Mouse (Mus musculus): ENCODE results near the gene Xlr5a.
A peak's percentile ranks its signal among the peaks of the same experiment; 100 is the strongest.
"Not testable (repeated sequence)": the region's sequence is repeated elsewhere in the genome, so short reads cannot be mapped to it uniquely, and the experiment has no call there.

The Xlr5a gene

DNA sequence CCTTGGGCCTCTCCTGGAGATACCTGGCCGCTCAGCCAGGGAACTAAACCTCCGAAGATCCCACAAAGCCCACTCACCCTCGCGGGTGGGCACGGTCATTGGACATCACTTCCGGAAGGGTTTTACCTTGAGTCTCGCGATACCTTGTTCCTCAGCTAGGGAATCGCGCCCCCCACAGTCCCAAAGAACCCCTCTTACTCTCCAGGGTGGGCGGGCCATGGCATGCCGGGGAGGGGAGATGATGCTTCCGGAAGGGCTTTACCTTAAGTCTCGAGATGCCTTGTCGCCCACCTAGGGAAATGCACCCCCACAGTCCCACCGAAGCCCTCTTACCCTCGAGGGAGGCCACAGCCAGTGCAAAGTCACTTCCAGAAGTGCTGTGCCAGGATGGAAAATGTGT lies at the start of gene Xlr5a, which contains the start of gene Xlr5c:
Gene Xlr5a, minus strand, starts transcription at position 101 of the 400 bp plus-strand sequence.
Gene Xlr5c, minus strand, starts transcription at position 101 of the 400 bp plus-strand sequence.
- not testable (repeated sequence) for DNase-seq

DNA sequence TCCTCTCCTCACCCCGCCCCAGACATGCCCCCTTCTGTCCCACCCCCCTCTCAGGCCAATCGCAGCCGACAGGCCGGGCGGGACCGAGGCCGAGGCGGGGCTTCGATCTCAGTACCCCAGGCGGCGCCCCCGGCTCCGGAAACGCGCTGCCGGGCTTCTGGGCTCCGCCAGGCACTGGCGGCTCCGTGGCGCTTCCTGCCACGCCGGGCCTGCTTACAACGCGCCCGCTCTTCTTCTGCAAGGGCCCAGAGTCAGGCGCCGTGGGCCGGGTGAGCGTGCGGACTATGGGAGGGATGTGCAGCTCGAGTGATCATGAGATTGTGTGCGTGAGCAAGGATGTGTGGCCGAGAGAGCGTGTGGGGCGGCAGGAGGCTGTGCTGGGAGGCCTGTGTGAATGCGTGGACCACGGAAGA lies 49.7 kb upstream of the Xlr5a start, which contains the start of gene Zfp275:
Gene Zfp275, plus strand, starts transcription at position 139 of the 413 bp plus-strand sequence.
- peak; percentile 85 for DNase-seq

DNA sequence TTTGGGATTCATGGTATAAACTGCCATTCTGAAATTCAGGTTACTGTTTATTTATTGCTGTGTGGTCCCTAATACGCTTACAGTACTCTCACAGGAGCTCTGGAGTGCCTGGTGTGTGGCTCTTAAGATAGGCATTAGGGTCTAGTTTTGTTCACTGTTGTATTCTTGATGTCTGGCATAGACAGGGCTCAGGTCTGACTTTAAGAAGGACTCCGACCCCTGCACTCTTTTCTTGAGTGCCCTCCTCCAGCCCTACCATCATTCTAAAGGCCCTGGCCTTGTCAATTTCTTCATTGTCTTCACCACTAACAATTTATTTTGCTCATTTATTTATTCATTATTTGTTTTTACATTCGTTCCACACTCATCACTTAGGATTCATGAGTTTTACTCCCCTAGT lies 49.3 kb upstream of the Xlr5a start:
- no peak for DNase-seq

DNA sequence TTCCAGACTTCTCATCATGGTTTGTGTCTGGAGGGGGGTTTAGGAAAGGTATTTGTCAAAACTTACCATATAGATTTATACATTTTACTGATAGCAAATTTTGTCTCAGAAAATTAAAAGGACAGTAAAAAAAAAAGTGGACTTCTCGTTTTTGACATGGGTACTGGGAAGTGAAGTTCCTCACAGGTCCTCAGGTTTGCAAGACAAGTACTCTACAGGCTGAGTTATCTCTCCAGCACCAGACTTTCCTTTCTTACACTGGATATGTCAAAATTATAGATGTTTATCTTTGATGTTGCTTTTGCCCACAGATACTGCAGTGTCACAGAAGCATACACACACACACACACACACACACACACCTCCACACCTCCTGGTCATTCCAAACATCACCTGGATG lies 48.7 kb upstream of the Xlr5a start:
- DNase-seq, result no peak

DNA sequence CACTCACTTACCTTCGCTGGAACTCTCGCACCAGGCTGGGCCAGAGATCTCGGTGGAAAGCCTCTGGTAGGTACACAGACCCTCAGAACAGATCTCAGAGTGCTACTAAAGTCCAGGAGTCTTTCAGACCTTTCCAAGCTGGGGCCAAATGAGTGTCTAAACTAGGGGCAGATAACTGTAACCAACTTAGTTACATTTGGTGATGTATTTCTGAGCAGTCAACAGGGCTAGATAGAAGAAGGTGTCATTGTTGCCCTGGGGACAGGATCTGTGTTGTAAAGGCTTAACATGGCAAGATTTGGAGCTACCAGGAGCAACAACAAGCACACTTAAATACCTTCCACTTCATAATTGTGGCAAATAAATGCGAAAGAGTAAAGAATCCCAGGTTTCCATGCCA lies 44.0 kb upstream of the Xlr5a start, which contains the start of gene Gm45015:
Gene Gm45015, minus strand, starts transcription at position 101 of the 400 bp plus-strand sequence.
- no peak for DNase-seq

DNA sequence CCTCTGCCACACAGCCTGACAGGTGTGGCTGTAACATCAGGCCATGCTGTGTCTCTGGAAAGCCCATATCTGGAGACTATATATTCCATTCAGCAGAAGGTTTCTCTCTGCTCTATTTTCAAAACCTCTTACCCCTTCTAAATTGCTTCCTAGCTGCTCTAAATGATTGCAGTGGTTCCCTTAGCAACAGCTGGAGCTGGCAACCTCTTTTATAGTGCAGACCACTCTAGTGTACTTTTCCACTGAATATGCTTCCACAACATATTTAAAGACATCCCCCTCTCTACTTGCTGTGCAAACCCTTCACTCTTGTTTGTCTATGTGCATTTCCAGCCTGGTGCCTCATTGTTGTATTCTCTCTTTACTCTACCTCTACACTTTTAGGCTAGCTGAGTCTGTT lies 40.8 kb upstream of the Xlr5a start:
- DNase-seq, result no peak

DNA sequence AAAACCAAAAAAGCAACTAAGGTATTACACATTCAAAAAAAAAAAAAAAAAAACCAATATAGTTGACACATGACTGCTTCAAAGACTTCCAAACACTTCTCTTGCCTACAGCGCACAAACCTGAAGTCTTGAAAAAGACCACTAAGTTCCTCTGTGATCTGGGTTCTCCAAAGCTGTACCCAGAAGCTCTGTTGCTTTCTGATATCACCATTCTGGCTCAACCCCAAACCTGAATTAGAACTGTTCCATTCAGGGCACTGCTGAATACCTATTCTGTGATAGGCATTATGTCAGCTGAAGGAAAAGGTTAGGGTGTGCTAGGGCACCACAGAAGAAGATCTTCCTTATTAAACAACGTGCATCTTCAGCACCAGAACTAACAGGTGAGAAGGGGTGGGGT lies 34.4 kb upstream of the Xlr5a start:
- DNase-seq, result no peak

DNA sequence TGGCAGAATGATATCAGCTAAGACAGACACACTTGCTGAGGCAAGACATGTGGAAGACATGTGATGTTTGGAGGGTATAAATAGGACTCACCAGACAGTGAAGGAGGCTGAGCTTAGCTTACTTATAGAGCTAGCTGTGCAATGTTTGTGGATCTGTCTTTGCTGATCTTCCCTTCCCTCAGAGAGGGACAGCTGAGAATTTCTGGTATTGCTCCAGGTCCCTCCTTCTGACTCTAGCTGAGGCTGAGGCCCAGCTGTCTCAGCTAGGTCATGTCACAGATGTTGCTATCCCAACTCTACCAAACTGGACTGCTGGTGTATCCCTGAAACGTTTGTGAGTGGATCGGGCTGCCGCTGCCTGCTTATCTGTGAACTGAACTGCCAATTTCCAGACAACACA lies 28.3 kb upstream of the Xlr5a start:
- DNase-seq, result no peak

DNA sequence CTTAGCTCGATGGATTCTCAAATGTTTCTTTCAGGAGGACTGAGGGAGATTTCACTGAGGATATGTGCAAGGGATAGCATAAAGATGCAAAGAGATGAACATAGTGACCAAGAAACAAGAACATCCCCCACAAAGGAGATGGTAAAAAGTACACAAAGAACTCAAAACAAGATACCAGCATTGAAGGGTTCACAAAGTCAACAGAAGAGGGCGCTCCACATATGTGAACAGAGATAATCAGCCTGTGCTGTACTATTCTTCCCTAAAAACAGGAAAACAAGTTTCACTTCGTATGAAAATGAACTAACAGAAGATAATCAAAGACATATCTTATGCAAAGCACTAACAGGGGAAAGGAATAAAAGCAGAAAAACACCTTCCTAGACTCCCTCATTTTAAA lies 19.7 kb upstream of the Xlr5a start:
- peak; percentile 25 for DNase-seq

DNA sequence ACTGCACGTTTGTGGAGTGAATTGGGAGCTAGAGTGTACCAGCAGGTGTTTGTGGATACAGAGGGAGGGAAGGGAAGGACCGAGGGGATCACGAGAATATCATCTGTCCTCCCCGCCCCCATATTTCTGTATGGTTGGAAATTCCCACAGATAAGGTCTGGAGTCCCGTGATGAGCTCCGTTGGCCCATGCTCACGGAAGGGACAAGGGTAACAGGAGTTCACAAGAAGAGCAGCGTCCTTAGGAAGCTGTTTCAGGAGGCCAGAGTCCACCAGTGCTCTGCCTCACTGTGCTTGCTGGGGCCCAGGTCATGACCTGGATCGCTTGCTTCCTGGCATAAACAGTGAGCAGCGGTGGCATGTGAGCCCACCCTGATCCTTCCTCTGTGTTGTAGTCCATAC lies 3.0 kb upstream of the Xlr5a start:
- peak; percentile 8 for DNase-seq

DNA sequence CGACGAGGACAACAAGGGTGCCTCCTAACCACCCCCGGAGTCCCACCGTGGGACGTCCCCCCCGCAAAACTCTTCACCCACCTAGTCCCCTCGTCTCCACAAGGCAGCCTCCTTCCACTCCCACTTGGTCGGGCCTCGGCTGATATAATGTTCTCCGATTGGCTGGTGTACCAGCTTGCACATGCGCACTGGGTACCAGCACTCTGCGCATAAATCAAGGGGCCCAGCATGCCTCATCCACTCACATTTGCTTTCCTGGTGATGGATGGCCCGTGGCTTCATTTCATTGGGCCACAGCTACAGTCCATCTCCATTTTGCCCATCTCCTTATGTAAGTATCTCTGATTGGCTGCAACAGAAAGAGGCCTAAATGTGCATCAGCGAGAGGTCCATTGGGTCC lies 27.5 kb downstream of the Xlr5a start, which contains the start of gene Xlr3c:
Gene Xlr3c, minus strand, starts transcription at position 121 of the 400 bp plus-strand sequence.
- not testable (repeated sequence) for DNase-seq

DNA sequence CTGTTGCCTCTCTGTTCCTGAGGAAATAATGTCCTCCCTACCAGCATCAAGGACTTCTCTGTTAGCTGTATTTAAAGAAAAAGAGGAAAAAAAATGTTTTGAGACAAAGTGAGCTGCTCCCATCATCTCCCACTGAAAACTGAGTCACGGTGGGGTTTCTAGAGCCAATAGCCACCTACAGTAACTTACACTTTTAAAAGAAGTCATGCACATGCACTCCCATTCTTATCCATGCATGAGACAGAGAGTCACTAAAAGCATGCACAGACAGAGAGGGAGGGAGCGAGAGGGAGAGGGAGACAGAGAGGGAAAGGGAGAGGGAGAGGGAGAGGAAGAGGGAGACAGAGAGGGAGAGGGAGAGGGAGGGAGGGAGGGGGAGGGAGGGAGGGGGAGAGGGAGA lies 30.3 kb downstream of the Xlr5a start:
- DNase-seq, result not testable (repeated sequence)

DNA sequence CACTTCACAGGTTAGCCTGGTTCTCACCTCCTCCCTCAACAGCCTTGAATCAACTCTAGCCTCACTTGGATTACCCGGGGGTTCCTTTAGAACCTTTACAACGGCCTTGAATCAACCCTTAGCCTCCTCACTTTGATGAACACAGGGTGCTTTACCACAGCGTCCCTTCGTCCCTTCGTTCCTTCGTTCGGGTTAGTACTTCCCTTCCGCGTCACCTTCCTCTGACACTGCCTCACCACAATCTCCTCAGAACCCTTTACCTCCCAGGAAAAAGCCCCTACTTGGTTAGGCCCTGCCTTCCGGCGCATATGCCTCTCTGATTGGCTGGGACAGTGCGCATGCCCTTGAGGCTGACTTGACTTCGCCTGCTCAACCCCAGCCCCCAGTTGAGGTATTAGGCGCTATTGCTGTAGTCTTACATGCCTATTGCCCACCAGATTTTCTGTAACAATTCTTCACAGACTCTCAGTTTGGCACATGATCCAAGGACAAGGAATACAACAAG lies 49.9 kb downstream of the Xlr5a start, which contains the start of gene Xlr4c:
Gene Xlr4c, minus strand, starts transcription at position 310 of the 505 bp plus-strand sequence.
- DNase-seq, result not testable (repeated sequence)

DNA sequence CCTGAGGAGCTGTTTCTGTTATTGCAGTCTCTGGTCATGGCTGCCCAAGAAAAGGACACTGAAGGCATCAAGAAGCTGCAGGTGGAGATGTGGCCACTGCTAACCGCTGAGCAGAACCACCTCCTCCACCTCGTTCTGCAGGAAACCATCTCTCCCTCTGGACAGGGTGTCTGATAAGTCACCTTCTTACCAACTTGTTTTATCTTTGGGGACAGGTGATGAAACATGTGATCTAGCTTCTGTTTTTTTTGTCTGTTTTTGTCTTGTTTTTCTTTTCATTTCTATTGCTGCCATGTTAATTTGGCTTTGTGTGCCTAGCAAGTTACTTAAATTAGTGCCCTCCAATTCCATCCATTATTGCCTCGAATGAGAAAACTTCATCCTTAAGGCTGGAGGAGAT lies 63.5 kb downstream of the Xlr5a start:
- DNase-seq, result no peak

DNA sequence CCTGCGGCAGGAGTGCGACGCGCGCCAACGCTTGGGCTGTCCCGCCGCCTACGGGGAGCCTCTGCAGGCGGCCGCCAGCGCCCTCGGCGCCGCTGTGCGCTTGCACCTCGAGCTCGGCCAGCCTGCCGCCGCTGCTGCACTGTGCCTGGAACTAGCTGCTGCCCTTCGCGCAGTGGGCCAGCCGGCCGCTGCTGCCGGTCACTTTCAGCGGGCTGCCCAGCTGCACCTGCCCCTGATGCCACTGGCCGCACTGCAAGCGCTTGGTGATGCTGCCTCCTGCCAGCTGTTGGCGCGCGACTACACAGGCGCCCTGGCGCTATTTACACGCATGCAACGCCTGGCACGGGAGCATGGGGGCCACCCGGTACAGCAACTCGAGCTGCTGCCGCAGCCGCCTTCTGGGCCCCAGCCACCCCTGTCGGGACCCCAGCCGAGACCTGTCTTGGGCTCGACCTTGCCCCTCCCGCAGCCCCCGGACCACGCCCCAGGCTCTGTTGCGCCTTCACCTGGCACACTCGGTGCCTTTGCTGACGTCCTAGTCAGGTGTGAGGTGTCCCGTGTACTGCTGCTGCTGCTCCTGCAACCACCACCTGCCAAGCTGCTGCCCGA lies 64.1 kb downstream of the Xlr5a start:
- DNase-seq, result peak; percentile 59

DNA sequence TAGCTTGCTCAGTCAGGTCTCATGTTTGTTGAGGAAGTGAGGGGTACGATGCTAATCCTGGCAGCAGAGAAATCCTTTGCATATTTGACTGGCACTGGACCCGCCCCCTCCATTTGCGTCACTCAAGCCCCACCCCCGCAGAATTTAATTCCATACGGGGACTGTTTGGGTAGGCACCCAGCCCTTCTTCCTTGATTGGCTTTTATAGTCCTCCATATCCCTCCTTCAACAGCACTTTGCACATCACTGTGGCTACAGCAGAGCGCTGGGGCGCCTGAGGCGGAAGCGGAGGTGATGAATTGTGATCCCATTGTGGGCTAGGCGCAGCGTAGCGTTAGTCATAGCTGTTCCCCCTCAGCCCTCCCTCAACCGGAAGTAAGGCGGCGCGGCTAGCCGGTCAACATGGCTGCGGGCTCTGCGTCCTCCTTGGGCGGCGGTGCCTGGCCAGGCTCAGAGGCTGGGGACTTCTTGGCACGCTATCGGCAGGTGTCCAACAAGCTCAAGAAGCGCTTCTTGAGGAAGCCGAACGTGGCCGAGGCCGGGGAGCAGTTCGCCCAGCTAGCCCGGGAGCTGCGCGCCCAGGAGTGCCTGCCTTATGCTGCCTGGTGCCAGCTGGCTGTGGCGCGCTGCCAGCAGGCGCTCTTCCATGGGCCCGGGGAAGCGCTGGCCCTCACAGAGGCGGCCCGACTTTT lies 64.7 kb downstream of the Xlr5a start, which contains the start of gene F8a:
Gene F8a, plus strand, starts transcription at position 378 of the 692 bp plus-strand sequence.
- DNase-seq, result peak; percentile 87

DNA sequence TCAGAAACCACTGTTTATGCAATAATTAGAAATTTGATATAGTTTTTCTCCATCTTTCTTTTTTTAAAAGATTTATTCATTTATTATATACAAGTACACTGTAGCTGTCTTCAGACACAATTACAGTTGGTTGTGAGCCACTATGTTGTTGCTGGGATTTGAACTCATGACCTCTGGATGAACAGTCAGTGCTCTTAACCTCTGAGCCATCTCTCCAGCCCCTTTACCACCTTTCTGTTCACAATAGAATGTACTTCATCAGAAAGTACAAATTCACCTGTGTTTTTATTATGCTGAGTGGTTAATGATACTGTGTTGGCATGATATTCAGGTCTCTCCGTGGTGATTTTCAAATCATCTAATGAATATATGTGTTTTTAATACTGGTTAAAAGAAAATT lies 67.4 kb downstream of the Xlr5a start:
- no peak for DNase-seq

DNA sequence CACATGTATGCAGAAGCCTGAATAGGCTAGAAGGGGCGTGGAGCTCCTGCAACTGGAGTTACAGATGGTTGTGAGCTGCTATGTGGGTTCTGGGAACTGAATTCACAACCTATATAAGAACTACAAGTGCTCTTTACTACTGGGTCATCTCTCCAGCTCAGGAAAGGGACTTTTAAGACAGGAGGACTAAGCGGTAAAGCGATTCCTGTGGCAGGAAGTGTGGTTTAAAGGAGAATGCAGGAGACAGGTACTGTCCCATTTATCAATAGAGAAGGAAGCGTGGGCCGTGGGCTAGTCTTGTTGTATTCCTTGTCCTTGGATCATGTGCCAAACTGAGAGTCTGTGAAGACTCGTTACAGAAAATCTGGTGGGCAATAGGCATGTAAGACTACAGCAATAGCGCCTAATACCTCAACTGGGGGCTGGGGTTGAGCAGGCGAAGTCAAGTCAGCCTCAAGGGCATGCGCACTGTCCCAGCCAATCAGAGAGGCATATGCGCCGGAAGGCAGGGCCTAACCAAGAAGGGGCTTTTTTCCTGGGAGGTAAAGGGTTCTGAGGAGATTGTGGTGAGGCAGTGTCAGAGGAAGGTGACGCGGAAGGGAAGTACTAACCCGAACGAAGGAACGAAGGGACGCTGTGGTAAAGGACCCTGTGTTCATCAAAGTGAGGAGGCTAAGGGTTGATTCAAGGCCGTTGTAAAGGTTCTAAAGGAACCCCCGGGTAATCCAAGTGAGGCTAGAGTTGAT lies 78.8 kb downstream of the Xlr5a start, which contains the start of gene Xlr4b:
Gene Xlr4b, plus strand, starts transcription at position 515 of the 746 bp plus-strand sequence.
- not testable (repeated sequence) for DNase-seq

DNA sequence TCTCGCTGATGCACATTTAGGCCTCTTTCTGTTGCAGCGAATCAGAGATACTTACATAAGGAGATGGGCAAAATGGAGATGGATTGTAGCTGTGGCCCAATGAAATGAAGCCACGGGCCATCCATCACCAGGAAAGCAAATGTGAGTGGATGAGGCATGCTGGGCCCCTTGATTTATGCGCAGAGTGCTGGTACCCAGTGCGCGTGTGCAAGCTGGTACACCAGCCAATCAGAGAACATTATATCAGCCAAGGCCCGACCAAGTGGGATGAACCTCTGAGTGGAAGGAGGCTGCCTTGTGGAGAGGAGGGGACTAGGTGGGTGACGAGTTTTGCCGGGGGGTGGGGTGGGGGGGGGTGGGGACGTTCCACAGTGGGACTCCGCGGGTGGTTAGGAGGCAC lies 100.8 kb downstream of the Xlr5a start, which contains the start of gene Xlr3b:
Gene Xlr3b, plus strand, starts transcription at position 274 of the 400 bp plus-strand sequence.
- DNase-seq, result peak; percentile 30

DNA sequence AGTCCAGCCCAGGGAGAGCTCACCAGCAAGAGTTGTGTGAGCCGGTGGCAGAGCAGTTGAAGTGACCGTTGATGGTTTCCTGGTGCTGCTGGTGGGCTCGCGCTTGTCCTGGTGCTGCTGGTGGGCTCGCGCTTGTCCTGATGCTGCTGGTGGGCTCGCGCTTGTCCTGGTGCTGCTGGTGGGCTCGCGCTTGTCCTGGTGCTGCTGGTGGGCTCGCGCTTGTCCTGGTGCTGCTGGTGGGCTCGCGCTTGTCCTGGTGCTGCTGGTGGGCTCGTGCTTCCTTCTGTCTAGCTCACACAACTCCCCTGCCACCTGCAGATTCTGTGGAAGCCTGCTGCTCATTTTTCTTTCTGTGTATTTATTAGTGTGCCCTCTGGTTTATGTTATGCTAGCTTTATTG lies 115.9 kb downstream of the Xlr5a start, which contains the start of gene Spin2d:
Gene Spin2d, minus strand, starts transcription at position 101 of the 400 bp plus-strand sequence.
- not testable (repeated sequence) for DNase-seq

DNA sequence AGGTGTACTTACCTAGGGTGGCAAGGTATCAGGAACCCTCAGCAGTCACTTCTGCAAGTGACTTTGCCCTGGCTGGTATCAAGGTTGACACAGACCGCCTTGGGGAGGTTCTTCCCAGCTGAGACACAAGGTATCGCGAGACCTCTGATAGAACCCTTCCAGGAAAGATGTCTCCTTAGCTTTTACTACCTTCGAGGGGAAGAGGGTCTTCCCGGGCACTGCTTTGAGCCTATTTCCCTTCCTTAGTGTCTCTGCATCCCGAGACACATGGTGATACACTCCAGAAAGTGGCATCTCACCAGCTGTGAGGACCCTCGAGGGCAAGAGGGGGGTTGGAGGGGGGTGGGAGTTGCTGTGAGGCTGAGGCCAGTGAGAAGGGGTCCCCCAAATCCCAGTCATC lies 143.4 kb downstream of the Xlr5a start, which contains the start of gene DXBay18:
Gene DXBay18, minus strand, starts transcription at position 101 of the 400 bp plus-strand sequence.
- not testable (repeated sequence) for DNase-seq

DNA sequence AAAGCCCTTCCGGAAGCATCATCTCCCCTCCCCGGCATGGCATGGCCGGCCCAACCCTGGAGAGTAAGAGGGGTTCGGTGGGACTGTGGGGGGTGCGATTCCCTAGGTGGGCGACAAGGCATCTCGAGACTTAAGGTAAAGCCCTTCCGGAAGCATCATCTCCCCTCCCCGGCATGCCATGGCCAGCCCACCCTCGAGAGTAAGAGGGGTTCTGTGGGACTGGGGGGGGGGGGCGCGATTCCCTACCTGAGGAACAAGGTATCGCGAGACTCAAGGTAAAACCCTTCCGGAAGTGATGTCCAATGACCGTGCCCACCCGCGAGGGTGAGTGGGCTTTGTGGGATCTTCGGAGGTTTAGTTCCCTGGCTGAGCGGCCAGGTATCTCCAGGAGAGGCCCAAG lies 144.3 kb downstream of the Xlr5a start, which contains the start of gene Xlr5b:
Gene Xlr5b, plus strand, starts transcription at position 301 of the 400 bp plus-strand sequence.
- not testable (repeated sequence) for DNase-seq
